Mouse (Mus musculus) right cerebral cortex, postnatal 25 days (tissue): ENCODE results near the gene Tnrc18.

ENCODE experiments used
- DNase-seq: peaks from one replicate; pipeline ENCODE4 v3.0.0; 2022

Tnrc18 gene

DNA sequence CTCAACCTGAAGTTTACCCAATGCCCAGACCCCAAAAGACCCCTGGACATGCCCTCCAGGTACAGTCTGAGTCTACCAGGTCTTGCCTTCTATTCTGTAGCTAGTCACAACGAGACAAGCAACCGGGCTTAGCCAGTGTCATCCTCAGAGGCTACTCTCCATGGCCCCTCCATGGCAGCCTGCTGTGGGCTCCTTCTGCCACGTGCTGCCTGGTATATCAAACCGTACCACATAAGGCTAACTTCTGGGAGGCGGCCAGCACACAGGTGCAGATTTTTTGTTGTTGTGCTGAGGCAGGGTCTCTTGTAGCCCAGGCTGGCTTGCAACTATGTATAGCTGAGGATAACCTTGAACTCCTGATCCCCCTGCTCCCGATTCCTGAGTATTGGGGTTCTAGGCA, 101.4 kb downstream of the Tnrc18 start:
- DNase-seq = no peak

DNA sequence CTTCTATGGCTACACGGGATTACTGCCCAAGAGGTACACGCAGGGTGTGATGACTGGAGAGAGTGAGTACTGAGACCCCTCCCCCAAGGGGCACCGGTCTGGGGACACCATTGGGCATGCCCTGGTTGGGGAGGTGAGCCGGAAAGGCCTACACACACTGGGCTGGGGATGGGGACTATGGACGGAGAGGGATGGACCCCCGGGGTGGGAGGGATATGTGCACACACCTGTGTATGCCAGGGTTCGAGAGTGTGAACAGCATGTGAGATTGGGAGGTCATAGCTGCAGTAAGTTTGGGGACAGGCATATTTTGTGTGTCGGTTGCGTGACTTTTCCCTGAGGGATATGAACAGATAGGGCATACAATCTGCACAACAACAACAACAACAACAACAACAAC, 102.4 kb downstream of the Tnrc18 start:
- no peak for DNase-seq

DNA sequence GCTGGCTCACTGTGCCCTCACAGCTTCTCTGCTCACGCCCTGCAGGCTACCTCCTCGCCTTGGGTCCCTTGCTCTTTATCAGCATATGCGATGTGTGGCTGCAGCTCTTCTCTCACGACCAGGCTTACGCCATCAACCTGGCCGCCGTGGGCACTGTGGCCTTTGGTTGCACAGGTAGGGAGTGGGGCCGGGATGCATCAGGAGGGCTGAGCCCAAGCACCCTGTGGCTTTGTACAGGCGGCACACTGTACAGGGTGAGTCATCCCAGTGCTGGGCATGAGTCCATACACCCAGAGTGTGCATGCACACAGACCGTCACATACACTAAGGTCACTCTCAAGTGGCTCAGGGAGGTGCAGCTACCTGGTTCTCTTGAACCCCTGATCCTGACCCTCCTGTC, 103.5 kb downstream of the Tnrc18 start:
- no peak for DNase-seq

DNA sequence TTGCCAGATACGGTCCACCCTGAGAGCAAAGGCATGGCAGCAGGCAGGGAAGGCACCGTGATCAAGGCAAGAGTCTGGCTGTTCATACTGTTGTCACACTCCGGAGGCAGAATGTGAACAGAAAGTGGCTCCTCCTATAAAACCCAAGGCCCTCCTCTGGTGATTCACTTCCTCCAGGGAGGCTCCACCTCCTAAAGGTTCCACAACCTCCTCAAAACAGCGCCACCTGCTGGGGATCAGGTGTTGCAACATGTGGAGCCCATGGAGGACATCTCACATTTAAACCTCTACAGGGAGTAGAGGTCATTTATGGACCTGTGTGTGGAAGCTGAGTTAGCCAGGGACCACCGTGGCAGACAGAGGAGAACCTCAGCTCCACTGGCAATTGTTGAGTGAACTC, 105.1 kb downstream of the Tnrc18 start:
- no peak for DNase-seq

DNA sequence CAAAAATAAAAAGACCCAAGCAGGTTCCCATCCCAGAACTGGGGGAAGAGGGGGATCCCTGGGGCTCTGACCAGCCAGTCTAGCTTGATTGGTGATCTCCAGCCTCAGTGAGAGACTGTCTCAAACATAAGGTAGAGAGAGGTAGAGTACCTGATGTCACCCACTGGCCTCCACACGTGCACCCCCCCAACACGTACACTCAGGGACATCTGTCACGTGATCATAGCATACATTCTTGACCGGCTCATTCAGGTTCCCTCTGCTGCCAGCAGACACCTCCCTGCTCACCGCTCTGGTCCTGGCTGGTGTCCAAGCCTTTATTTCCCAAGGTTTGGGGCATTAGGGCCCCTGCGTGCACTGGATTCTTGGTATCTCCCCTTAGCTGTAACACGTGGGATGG, 108.0 kb downstream of the Tnrc18 start:
- DNase-seq = no peak

DNA sequence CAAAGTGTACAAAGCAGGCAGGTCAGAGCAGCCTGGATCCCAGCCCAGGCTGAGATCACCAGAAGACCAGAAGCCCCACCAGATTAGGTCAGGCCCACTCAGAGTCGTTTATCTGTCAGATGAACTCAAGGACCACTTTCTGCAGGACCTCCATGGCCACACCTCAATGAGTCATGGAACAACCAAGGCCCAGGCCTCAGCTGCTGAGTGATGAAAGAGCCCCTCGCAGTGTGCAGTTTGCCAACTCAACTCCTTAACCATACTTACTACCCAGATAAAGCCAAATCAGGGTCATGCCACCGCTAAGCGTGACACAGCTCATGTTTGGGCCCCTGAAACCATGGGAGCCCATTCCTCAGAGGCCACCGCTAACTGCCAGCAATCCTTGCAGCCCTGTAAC, 109.8 kb downstream of the Tnrc18 start:
- DNase-seq = no peak

DNA sequence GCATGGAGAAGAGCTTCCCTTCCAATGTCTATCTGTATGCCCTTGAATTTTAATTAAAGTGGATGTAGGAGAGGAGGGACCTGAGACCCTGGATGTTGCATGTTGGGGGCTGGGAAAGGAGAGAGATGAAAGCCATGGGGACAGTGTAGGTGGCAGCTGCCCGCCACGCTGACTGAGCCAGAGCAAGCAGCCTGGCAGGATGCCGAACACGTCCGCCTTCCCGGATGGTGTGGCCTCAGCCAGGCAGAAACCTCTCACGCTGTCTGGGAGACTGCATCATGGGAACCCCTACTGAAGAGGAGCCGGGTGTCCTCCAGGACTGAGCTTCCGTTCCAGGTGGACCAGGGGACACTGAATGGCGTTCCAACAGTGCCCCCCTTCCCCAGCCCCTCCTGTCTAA, 113.9 kb downstream of the Tnrc18 start:
- DNase-seq = peak; percentile 36

DNA sequence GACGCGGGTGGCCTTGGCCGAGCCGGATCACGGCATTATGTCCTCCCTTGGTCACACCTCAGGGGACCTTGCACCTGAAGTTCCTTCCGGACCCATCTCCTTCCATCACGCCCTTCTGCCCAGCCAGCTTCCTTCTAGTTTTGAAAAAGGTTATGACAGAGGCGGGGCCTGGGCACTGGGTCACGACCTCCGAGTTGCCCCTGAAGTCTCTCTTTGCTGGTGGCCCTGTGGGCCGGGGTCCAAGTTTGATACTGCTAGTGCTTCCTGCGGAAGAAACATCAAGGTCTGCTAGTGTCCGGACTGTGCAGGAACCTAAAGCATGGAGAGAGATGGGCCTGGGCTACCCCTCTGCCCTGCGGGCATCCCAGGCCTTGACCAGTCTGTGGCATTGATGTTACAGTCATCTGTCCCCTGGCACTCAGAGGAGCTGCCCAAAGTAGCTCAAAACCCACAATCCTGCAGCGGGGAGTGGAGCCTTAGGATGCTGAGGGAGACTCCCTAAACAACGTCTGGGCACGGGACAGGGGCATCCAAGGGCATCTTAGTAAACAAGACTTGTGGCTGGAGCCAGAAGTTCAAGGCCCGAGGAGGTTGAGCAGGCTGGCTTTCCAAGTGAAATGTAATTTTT, 114.8 kb downstream of the Tnrc18 start:
- DNase-seq = no peak

DNA sequence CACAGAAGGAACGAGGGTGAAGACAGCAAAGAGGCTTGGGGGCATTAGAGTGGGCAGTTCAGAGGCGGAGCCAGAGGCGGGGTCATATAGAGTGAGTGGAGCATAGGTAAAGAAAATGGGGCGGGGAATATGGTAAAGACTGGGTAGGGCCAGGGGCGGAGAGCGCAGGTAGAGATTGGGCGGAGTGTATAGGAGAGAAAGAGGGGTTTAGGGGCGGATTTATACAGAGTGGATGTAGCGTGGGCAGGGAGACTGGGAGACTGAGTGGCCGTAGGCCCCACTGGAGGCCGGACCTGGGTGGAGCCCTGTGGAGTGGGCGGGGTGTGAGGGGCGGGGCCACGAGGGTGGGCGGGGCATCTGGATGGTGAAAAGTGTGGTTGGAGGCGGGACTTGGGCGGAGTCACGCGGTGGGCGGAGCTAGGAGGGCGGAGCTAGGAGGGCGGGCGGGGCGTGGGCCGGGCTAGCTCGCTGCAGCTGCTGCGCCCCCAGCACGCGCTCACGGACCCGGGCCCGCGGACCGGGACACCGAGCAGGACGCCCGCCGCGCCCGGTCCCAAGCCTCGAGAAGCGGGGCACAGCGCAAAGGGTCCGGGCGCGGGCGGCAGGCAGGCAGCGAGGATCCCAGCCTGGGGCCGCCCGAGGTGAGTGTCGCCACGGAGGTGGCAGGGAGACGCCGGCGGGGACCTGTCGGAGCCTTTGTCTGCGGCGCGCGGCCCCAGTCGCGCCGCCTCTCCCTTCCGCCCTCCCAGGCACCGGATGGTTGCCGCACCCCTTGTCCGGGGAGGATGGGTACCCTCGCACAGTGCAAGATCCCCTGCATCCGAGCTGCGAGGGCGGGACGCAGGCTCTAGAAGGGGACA, 115.6 kb downstream of the Tnrc18 start:
- DNase-seq = peak; percentile 48

DNA sequence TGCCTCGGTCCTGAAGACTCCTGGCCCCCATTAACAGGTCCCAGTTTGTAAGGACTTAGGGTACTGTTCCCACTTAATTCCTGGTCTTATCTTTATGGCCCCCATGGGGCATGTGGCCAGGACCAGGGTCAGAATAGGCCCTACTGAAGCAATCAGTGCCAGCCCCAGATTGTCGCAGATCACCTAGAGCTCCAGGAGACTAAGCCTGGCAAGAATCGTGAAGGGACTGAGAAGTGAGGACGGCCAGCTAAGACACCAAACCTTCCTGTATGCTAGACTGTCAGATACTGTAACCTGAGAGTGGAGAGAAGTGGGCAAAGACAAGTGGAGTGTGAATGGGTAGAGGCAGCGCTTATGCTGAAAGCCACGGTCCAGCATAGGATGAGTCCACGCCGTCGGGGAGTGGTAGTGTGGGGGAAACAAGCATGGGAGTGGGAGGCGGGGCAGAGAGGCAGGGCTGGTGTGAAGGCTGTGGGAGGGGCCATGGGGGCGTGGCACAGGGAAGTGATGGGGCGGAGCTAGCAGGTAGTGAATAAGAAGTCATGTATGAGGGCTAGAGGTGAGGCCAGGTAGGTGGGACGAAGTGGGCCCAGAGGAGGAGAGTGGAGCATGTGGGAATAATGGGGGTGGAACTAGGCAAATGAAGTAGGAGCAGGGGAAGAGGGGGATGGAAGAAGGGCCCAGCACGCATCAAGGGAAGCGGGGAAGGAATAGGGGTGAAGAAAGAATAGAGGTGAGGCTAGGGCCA, 116.4 kb downstream of the Tnrc18 start:
- DNase-seq = no peak

DNA sequence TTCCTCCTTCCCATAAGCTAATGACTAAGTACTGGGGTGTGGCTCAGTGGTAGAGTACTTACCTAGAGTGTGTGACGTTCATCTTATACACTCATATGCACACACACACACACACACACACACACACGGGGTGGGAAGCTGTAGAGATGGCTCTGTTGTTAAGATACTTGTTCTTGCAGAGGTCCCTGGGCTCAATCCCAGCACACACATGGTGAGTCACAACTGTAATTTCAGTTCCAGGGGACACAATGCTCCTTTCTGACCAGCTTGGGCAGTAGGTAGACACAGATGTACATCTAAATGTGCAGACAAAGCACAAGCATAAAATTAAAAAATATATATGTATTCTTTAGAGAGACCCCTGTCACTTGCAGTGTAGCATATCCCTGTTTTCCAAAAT, 119.7 kb downstream of the Tnrc18 start:
- DNase-seq = no peak

DNA sequence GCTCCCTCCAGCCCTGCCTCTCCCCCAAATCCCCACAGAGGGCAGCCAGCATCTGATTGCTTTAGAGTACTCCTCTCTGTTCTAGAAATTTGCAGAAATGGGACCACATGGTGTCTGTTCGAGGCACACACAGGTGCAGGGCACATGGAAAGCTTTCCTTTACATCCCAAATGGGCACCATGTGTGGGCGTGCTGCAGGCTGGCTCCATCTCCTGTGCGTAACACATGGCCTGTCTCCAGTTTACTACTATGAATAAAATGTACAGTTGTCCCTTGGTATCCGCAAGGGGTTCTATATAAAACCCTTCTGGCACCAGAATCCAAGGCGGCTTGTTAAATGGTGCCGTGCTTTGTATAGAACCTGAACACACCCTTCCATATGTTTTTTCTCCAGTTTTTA, 120.6 kb downstream of the Tnrc18 start:
- peak; percentile 78 for DNase-seq

DNA sequence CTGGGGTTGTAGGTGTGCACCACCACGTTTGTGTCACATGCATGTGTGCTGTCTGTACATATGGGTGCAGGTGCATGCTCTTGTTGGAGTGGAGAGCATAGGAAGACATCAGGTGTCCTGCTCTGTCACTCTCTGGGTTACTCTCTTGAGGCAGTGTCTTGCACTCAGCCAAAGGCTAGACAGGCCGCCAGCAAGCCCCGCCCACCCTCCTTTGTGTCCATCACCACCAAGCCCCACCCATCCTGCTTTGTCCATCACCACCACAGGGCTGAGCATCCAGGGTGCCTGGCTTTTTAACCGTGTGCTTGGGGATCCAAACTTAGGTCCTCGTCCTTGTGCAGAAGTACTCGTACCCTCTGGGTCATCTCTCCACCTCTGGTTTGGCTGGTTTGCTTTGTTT, 121.2 kb downstream of the Tnrc18 start:
- DNase-seq = no peak

DNA sequence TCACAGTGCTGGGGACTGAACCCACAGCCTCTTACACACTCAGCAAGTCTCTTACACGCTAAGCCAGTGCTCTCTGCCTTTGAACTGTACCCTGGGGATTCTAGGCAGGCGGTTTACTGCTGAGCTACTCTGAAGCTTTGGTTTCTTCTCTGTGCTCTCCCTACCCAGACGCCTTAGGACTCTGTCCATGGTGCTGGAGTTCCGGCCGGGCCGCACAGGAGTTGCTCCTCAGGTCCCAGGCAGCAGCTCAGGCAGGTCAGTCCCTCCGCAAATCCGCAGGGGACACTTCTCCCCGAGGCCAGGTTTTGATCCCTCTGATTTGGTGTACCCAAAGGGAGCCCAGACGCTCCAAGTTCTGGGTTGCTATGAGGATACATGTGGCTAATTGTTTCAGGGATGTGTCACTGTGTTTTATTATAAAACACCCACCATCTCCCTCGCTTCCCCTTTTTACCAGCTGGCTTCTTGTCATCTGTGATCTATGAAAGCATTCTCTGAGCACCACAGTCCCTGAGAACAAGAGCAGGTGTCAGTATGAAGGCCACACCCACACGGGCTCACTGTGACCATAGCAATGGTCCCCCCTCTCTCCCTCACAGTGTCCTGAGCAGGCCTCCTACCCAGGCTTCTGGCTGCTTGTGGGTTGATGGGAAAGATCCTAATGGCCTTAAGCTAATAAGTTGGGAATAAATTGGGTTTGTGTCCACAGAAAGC, 122.7 kb downstream of the Tnrc18 start:
- DNase-seq = peak; percentile 11

DNA sequence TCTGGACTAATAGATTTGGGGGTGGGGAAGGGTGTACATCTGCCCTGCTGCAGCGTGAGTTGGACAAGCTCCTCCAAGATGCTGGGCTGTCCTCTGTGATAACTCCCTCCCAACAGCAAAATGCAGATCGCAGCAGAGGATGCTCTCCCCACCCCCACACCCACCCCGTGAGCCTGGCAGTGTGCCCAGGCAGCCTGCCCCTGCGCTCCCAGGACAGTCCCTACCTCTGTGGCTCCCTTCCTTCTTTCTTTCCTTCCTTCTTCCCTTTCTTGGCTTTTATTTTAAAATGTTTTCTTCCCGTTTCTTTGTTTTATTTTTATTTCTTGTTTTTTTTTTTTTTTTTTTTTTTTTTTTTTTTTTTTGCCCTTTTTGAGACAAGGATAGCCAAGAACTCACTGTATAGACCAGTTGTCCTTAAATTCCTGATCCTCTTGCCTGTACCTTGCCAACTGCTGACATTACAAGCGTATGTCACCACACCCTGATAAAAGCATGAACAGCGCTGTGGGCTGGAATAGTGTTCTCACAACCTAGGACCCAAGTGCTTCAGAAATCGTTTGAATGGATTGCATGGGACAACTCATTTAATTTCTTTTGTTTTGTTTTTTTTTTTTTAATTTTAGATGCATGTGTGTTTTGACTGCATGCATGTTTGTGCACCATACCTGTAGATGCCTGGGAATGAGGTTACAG, 123.6 kb downstream of the Tnrc18 start:
- no peak for DNase-seq

DNA sequence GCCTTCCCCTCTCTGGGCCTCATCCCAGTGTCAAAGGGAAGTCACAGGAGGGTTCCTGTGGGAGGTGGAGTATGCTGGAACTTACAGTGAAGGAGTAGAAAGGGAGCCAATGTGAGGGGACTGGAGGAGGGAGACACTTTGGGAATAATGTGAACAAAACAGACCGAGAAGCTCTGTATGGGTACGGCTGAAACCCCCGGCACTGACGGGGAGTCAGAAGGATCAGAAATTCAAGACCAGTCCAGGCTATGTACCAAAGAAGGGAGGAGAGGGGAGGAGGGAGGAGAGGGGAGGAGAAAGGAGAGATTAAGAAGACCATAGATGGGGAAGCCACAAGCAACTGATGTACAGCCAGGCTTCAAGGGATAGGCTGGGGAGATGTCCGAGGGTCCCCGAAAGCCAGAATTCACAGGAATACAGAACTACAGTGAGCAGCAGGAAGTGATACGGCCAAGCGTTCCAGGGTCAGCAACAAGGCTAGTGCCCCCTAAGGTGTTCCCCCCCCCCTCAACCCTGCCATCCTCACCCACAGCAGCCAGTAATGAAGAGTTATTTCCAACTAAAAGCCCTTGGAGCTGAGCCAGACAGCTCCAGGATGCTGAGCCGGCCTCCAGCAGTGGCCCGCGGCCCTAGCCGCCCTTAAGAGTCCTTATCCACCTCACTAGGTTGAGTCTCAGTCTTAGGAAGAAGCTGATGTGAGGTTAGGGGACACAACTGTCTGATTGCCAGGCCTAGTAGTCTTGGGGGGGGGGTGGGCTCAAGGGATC, 124.3 kb downstream of the Tnrc18 start:
- DNase-seq = no peak

DNA sequence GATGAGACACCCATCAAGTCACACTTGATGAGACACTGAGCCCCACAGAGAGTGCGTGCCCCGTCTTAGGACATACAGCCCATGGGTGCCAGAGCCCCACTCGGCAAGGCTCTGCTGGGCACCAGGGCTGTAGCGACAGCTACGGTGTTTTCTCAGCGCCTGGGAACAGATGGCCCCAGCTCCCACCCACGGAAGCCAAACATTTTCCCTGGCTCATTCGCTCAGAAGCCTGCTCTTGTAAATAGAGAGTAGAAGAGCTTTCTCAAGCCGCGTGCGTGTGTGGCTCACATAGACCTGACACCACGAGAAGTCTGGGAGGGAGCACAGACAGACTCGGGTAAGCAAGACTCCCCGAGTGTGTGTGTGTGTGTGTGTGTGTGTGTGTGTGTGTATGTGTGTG, 125.2 kb downstream of the Tnrc18 start, which contains the start of gene Slc29a4:
TSS of gene Slc29a4 (plus strand) at position 265 of the 400 bp plus-strand sequence.
- peak; percentile 73 for DNase-seq

DNA sequence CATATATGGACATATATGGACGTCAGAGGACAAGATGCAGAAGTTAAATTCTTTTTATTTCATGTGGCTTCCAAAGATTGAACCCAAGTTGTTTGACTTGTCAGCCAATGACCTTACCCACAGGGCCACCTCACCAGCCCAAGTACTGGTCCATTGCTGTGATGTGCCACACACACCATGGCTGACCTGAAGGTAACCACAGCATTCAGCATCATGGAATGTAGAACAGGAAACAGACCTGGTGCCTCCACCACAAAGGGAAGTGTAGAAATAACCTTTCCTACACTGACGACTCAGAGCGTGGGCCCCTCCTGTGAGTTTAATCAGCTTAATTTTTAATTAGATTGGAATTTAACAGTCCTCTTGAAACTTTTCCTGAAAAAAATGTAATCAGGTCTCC, 127.1 kb downstream of the Tnrc18 start:
- DNase-seq = no peak

DNA sequence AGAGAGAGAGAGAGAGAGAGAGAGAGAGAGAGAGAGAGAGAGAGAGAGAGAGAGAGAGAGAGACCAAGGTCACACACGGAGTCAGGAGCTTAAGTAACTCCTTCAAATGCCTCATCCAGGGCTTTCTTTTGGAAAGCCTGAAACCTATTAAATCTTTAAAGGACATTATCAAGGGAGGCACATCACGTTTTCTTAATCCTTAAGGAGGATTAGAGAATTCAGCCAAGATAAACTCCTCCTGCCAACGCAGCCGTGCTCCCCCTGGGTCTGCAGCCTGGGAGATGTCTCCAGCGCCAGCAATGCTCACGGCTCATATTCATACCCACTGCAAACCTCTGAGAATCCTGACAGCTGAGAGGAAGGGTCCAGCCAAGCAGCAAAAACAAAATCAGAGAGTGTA, 128.6 kb downstream of the Tnrc18 start:
- no peak for DNase-seq

DNA sequence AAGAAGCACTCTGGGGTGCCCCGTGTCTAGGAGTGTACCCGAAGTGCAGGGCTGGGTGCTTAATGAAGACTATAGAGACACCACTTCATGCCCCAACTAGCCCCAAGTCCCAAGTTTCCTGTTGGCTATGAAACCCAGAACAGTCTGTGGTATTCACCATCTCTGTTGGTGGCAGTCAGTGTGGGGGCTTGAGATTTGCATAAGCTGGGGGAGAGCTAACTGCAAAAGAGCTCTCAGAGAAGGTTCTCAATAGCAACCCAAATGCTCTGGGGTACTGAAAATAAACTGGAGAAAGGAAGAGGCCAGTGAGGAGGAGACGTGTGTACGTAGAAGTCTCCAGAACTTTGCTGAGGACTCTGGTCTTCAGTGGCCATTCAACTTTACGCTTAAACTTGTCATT, 134.9 kb downstream of the Tnrc18 start:
- no peak for DNase-seq

DNA sequence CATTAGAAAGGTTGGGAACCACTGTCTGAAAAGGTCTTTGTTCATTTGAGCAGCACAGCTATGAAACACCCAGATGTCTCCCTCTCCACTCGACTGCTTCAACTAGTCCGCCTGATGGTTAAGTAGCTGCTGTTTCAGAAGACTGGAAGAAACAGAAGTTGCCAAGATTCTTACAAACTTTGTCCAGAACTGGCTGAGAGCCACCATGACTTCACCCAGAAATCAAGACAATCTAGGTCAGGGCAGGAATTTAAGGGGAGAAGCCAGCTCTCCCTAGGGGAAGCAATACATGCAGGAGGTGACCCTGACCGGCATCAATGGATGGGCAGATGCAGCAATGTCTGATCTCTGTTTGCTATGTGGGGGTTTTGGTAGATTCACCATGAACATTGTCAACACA, 135.6 kb downstream of the Tnrc18 start:
- DNase-seq = no peak

DNA sequence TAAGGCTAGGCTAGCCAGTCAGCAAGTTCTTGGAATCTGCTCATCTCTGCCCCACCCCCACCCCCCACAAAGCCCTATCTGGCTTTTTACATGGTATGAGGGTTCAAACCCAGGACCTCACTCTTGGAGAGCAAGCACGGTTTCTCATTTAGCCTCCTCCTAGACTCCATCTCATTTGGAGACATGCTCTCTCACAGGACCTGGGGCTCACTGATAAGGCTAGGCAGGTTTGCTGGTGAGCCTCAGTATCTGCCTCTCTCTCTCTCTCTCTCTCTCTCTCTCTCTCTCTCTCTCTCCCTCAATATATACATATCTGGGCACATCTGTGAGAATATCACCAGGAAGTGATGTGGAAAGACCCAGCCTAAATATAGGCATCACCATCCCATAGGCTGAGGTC, 138.4 kb downstream of the Tnrc18 start:
- no peak for DNase-seq
